ENCODE assay signal across 25 mouse cellular contexts in genomic region chr4:32332028-32332427, GRCm38 (mm10).
"Had no signal": no experiment of that assay in that cellular context is flagged by ENCODE, and none has a peak within 500 bp of the region (broad histone marks: within the 10 kb centered on the region; RNA-seq: fewer than 3 reads in every experiment).

No protein-coding gene starts in this region.

- H3K36me3 ChIP-seq: hindbrain, embryonic 15.5 days; kidney, embryonic 15.5 days; liver, embryonic 13.5 days had no signal

- H3K27me3 ChIP-seq: hindbrain, embryonic 13.5 days; hindbrain, embryonic 15.5 days; kidney, embryonic 15.5 days; limb, embryonic 12.5 days; liver, embryonic 13.5 days had no signal

- H3K27ac ChIP-seq: gastrocnemius, adult 2 months; hindbrain, embryonic 10.5 days; hindbrain, embryonic 13.5 days; hindbrain, embryonic 15.5 days; hindbrain, postnatal 0 days; kidney, embryonic 15.5 days; kidney, postnatal 0 days; limb, embryonic 12.5 days; liver, embryonic 13.5 days had no signal

- H3K9me3 ChIP-seq: hindbrain, embryonic 10.5 days; hindbrain, embryonic 13.5 days; hindbrain, embryonic 15.5 days; kidney, embryonic 15.5 days; liver, embryonic 13.5 days had no signal

- H3K9ac ChIP-seq: hindbrain, embryonic 13.5 days; hindbrain, embryonic 15.5 days; kidney, embryonic 15.5 days; limb, embryonic 12.5 days; liver, embryonic 13.5 days had no signal

- H3K4me2 ChIP-seq: heart, embryonic 11.5 days; hindbrain, embryonic 13.5 days; hindbrain, embryonic 15.5 days; kidney, embryonic 15.5 days; limb, embryonic 12.5 days; liver, embryonic 11.5 days; liver, embryonic 13.5 days had no signal

- ATAC-seq: hindbrain, postnatal 0 days; intestine, embryonic 16.5 days had no signal

- DNase-seq: gastrocnemius, adult 2 months; gastrocnemius, postnatal 10 days; gastrocnemius, postnatal 25 days; heart, postnatal 14 days; heart, postnatal 4 days; kidney, adult 11 months; kidney, adult 2 months; kidney, adult 9 months; kidney, postnatal 14 days; kidney, postnatal 36 days; layer of hippocampus, adult 9-11 months; layer of hippocampus, postnatal 36 days; left cerebral cortex, postnatal 4 days; liver; liver, embryonic 13.5 days had no signal

- H3K4me3 ChIP-seq: gastrocnemius, adult 2 months; hindbrain, embryonic 10.5 days; hindbrain, embryonic 13.5 days; hindbrain, embryonic 15.5 days; kidney, embryonic 15.5 days; limb, embryonic 12.5 days; liver, embryonic 13.5 days had no signal
